ENCODE assay signal across 17 mouse cellular contexts in the genomic region with DNA sequence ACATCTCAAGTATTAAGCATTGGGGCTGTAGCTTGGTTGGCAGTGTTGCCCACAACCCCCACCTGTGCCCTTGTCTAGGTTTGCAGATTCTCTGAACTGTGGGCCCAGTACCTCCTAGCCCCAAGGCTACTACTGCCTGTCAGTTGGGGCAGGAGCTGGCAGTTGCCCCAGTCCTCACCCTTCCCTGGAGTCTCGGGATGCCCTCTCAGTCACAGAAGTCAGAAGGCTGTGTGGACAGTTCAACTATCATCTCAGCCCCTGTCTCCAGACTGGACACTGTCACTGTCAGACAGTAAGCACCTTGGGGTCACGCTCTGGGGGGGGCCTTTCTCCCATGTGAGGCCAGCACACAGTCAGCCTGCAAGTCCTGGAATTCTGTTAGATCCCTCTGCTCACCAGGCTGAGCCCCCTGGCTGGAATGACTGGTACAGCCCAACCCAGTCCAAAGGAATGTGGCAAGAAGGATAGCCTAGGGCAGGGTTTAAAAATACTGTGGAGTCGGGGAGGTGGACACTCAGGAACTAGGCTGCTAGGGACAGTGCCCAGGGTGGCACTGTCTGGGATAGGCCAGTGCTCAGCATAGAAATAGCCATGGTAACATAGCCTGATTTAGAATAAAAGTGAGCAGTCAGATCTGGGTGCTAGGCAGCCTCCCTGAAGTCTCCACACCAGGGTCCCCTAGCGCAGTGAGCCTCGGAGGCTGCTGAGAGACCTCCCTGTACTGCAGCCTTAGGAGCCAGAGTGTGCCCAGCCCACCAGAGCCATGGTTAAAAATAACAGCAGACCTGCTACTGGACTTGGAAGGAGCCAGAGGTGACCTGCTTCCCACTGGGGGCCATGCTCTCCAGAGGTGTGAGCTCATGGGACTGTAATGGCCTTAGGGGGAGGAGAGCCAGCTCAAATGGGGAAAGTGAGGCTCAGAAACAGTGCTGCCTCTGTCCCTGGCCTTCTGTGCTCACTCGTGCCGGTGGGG.
DNase-seq lines count a peak whose midpoint lies in the region; ATAC-seq lines count a peak whose summit lies in the region.
"Had no signal": no experiment of that assay in that cellular context is flagged by ENCODE, and none has a peak within 500 bp of the region (broad histone marks: within the 10 kb centered on the region; RNA-seq: fewer than 3 reads in every experiment).

No protein-coding gene starts in this region.

- H3K4me3 ChIP-seq in heart, embryonic 12.5 days = no peak overlapping the region
- no peak overlapping the region for H3K4me3 ChIP-seq in lung, embryonic 16.5 days (ENCODE audit: low read length)
- no peak overlapping the region for H3K4me3 ChIP-seq in heart, embryonic 14.5 days (ENCODE audit: control insufficient read depth in 1 of 2, insufficient read depth in 1 of 2, low read depth in 1 of 2, low read length in 2 of 2)
- H3K4me3 ChIP-seq: forebrain, embryonic 13.5 days; midbrain, embryonic 10.5 days; neural tube, embryonic 13.5 days had no signal

- peak; percentile 29; the same call in 1 of the 2 replicates for ATAC-seq in heart, embryonic 12.5 days (ENCODE audit: insufficient number of reproducible peaks, low FRiP score)
- no peak for ATAC-seq in lung, embryonic 16.5 days (ENCODE audit: low read depth)
- ATAC-seq in heart, embryonic 14.5 days (ENCODE audit: insufficient number of reproducible peaks, insufficient read depth, low FRiP score, low read depth) = peak; percentile 41; the same call in 1 of the 2 replicates
- ATAC-seq: forebrain, embryonic 13.5 days; hindbrain, postnatal 0 days had no signal

- H3K4me1 ChIP-seq in heart, embryonic 12.5 days (replicated peaks) = peaks cover 78% of the 10 kb centered on the region
- H3K4me1 ChIP-seq in lung, embryonic 16.5 days (replicated peaks; ENCODE audit: control insufficient read depth, insufficient read depth, low read length) = peaks cover 33% of the 10 kb centered on the region
- peaks cover 52 to 58% of the 10 kb centered on the region in 2 experiments for H3K4me1 ChIP-seq in heart, embryonic 14.5 days (ENCODE audit: control insufficient read depth in 2 of 2, insufficient read depth in 2 of 2, low read length in 2 of 2)
- H3K4me1 ChIP-seq: forebrain, embryonic 13.5 days had no signal

- WGBS in heart, embryonic 12.5 days = 55% methylated on average over 7 of the region's 7 CpGs
- 72% methylated on average over 7 of the region's 7 CpGs for WGBS in lung, embryonic 16.5 days
- WGBS in heart, embryonic 14.5 days = 49% methylated on average over 7 of the region's 7 CpGs

- H3K27me3 ChIP-seq in heart, embryonic 12.5 days (replicated peaks) = no peaks in the 10 kb centered on the region
- no peaks in the 10 kb centered on the region for H3K27me3 ChIP-seq in lung, embryonic 16.5 days (ENCODE audit: control insufficient read depth, insufficient read depth, low read depth, low read length)
- no peaks in the 10 kb centered on the region for H3K27me3 ChIP-seq in heart, embryonic 14.5 days (ENCODE audit: control insufficient read depth, insufficient read depth, low read length)
- H3K27me3 ChIP-seq: forebrain, embryonic 13.5 days; neural tube, embryonic 13.5 days had no signal

- H3K9ac ChIP-seq in heart, embryonic 12.5 days = no peak overlapping the region; the same call in 1 of the 2 replicates
- 0 out of 2 replicates have a peak overlapping the region, but pooled peaks have one; percentile 11 for H3K9ac ChIP-seq in lung, embryonic 16.5 days (ENCODE audit: low read length)
- H3K9ac ChIP-seq in heart, embryonic 14.5 days (ENCODE audit: low read length) = peak overlapping the region; percentile 27; the same call in 1 of the 2 replicates
- H3K9ac ChIP-seq: forebrain, embryonic 13.5 days; liver, embryonic 14.5 days; neural tube, embryonic 13.5 days had no signal

- DNase-seq in heart, adult 8-10 months (ENCODE audit: low spot score) = no peak
- DNase-seq in lung, postnatal 25 days (ENCODE audit: low spot score) = no peak
- peak; percentile 74 for DNase-seq in skeletal muscle tissue, adult 2 months (ENCODE audit: low read depth, low spot score)
- no peak for DNase-seq in urinary bladder, postnatal 10 days (ENCODE audit: low spot score)
- DNase-seq: cerebellum, postnatal 14 days; kidney, adult 8-10 months; left cerebral cortex, postnatal 4 days; lung, postnatal 36 days; thymus, postnatal 36 days had no signal

- H3K36me3 ChIP-seq in heart, embryonic 12.5 days = no peaks in the 10 kb centered on the region
- H3K36me3 ChIP-seq in lung, embryonic 16.5 days (ENCODE audit: control insufficient read depth, insufficient read depth, low read length) = no peaks in the 10 kb centered on the region
- no peaks in the 10 kb centered on the region for H3K36me3 ChIP-seq in heart, embryonic 14.5 days (ENCODE audit: control insufficient read depth, insufficient read depth, low read length)
- H3K36me3 ChIP-seq: midbrain, embryonic 10.5 days; neural tube, embryonic 13.5 days had no signal

- H3K27ac ChIP-seq in heart, embryonic 12.5 days (ENCODE audit: poor library complexity, severe bottlenecking) = peak overlapping the region; percentile 82
- H3K27ac ChIP-seq in lung, embryonic 16.5 days (ENCODE audit: low read length) = no peak overlapping the region; the same call in 1 of the 2 replicates
- H3K27ac ChIP-seq in heart, embryonic 14.5 days (replicated peaks in 1 of 2; ENCODE audit: control insufficient read depth in 1 of 2, insufficient read depth in 1 of 2, low read depth in 2 of 2, low read length in 2 of 2) = peak overlapping the region; percentile 69 to 76
- H3K27ac ChIP-seq: forebrain, embryonic 13.5 days; hindbrain, postnatal 0 days; liver, embryonic 14.5 days; midbrain, embryonic 10.5 days; neural tube, embryonic 13.5 days had no signal

- no peaks in the 10 kb centered on the region for H3K9me3 ChIP-seq in heart, embryonic 12.5 days (replicated peaks)
- no peaks in the 10 kb centered on the region for H3K9me3 ChIP-seq in lung, embryonic 16.5 days (ENCODE audit: control insufficient read depth, low read length)
- no peaks in the 10 kb centered on the region for H3K9me3 ChIP-seq in heart, embryonic 14.5 days (ENCODE audit: control insufficient read depth, low read length)
- H3K9me3 ChIP-seq: forebrain, embryonic 13.5 days; midbrain, embryonic 10.5 days; neural tube, embryonic 13.5 days had no signal

- H3K4me2 ChIP-seq in heart, embryonic 12.5 days = peak overlapping the region; percentile 16
- no peak overlapping the region for H3K4me2 ChIP-seq in lung, embryonic 16.5 days (ENCODE audit: low read depth, low read length)
- H3K4me2 ChIP-seq in heart, embryonic 14.5 days (ENCODE audit: low read length) = peak overlapping the region; percentile 26; the same call in 1 of the 2 replicates
- H3K4me2 ChIP-seq: forebrain, embryonic 13.5 days; neural tube, embryonic 13.5 days had no signal
